16 mouse cellular contexts compared by ENCODE assay signal in genomic region chr3:144386446-144386845, GRCm38 (mm10).
"Had no signal": no experiment of that assay in that cellular context is flagged by ENCODE, and none has a peak within 500 bp of the region (broad histone marks: within the 10 kb centered on the region; RNA-seq: fewer than 3 reads in every experiment).

No protein-coding gene starts in this region.

- H3K9ac ChIP-seq: intestine, embryonic 15.5 days; kidney, embryonic 15.5 days; liver, embryonic 14.5 days; stomach, embryonic 15.5 days had no signal

- H3K27ac ChIP-seq: intestine, embryonic 15.5 days; kidney, embryonic 15.5 days; left cerebral cortex, adult 2 months; liver, embryonic 14.5 days; stomach, embryonic 15.5 days had no signal

- H3K9me3 ChIP-seq: intestine, embryonic 15.5 days; kidney, embryonic 15.5 days; stomach, embryonic 15.5 days had no signal

- DNase-seq: kidney, adult 11 months; layer of hippocampus, postnatal 36 days; lung, adult 2 months; lung, postnatal 14 days; lung, postnatal 4 days; midbrain, embryonic 14.5 days; right cerebral cortex, adult 18-20 months; right cerebral cortex, postnatal 14 days; spleen, adult 18-20 months; thymus, postnatal 25 days had no signal

- ATAC-seq: intestine, embryonic 15.5 days had no signal

- H3K4me2 ChIP-seq: intestine, embryonic 15.5 days; kidney, embryonic 15.5 days; midbrain, embryonic 11.5 days; stomach, embryonic 15.5 days had no signal

- H3K4me1 ChIP-seq: intestine, embryonic 15.5 days; stomach, embryonic 15.5 days had no signal

- H3K36me3 ChIP-seq: intestine, embryonic 15.5 days; kidney, embryonic 15.5 days; stomach, embryonic 15.5 days had no signal

- H3K27me3 ChIP-seq: intestine, embryonic 15.5 days; kidney, embryonic 15.5 days; stomach, embryonic 15.5 days had no signal

- H3K4me3 ChIP-seq: intestine, embryonic 15.5 days; kidney, embryonic 15.5 days; left cerebral cortex, adult 2 months; stomach, embryonic 15.5 days had no signal
